Mouse (Mus musculus) small intestine, adult 2 months (tissue): ENCODE data around the gene Lrch2.

Experiments used
- CTCF ChIP-seq: fragments of 200-500 bp; IDR thresholded peaks from 2 replicates; pipeline ENCODE4 v1.5.1; 2012; ENCODE audit warnings: low read depth, mild to moderate bottlenecking, control low read depth, inconsistent platforms, low read length, moderate library complexity, mixed read lengths; ENCODE audit not compliant: insufficient replicate concordance, insufficient read length; ENCODE audit errors: extremely low read depth
- POLR2A ChIP-seq: fragments of 200-500 bp; IDR thresholded peaks from 2 replicates; pipeline ENCODE4 v1.6.1; 2012; ENCODE audit warnings: low read depth, mild to moderate bottlenecking, control low read depth, inconsistent platforms, low read length, moderate library complexity

GRCm38 (mm10) chrX:147527646-147528172, 26.2 kb downstream of the Lrch2 start:
- TF ChIP-seq CTCF = no peak
- no peak for TF ChIP-seq POLR2A
